Mouse (Mus musculus) kidney, embryonic 16.5 days (tissue): ENCODE data around the gene Olfr204. TPM values are rescaled to one million over a fixed set of nuclear protein-coding genes. Genes with fewer than 3 reads are reported as not detected.
"Not testable (repeated sequence)": the region's sequence is repeated elsewhere in the genome, so short reads cannot be mapped to it uniquely, and the experiment has no call there.

Experiments
- ATAC-seq: fragments of 200-750 bp; cut with Nextera tagmentation; 2 replicates; pipeline ENCODE4 v1.8.0; 2017; ENCODE audit warnings: moderate TSS enrichment; ENCODE audit not compliant: low FRiP score, low TSS enrichment
- H3K27ac ChIP-seq: fragments of 300-500 bp; sonication (generic); 2 replicates; pipeline ENCODE4 v1.5.1; 2014; ENCODE audit warnings: low read length
- H3K27me3 ChIP-seq: fragments of 300-500 bp; sonication (generic); 2 replicates; pipeline ENCODE4 v1.6.1; 2014; ENCODE audit warnings: low read length, control low read depth, mixed read lengths; ENCODE audit not compliant: insufficient read depth
- H3K36me3 ChIP-seq: fragments of 300-500 bp; sonication (generic); 2 replicates; pipeline ENCODE4 v1.6.1; 2014; ENCODE audit warnings: low read length, control low read depth, mixed read lengths; ENCODE audit not compliant: insufficient read depth
- H3K4me1 ChIP-seq: fragments of 300-500 bp; sonication (generic); 2 replicates; pipeline ENCODE4 v1.6.1; 2014; ENCODE audit warnings: low read length, control low read depth, mixed read lengths; ENCODE audit not compliant: insufficient read depth
- H3K4me2 ChIP-seq: fragments of 300-500 bp; sonication (generic); replicated peaks from 2 replicates; pipeline ENCODE4 v1.6.1; 2014; ENCODE audit warnings: low read depth, low read length
- H3K4me3 ChIP-seq: fragments of 300-500 bp; sonication (generic); 2 replicates; pipeline ENCODE4 v1.5.1; 2014; ENCODE audit warnings: mild to moderate bottlenecking, low read length
- H3K9ac ChIP-seq: fragments of 300-500 bp; sonication (generic); replicated peaks from 2 replicates; pipeline ENCODE4 v1.6.1; 2014; ENCODE audit warnings: low read length
- H3K9me3 ChIP-seq: fragments of 300-500 bp; sonication (generic); 2 replicates; pipeline ENCODE4 v1.6.1; 2016; ENCODE audit warnings: low read length, control low read depth
- WGBS: fragments of 180-500 bp; shearing (Covaris S2); extraction: QIAGEN DNeasy Blood & Tissue Kit; methylation state at CpG from one replicate; pipeline ENCODE4 v1.1.7; 2014; 5-methylcytosine and 5-hydroxymethylcytosine counted together
- polyA plus RNA-seq: library from polyadenylated mRNA; unstranded; fragments of >200 nt; fragmentation: Nextera tagmentation; extraction: Ambion mirVana; gene quantifications from 2 replicates; pipeline ENCODE4 v1.2.1, GENCODE M21; 2015

The Olfr204 gene
- not detected in 2 replicates for polyA plus RNA-seq

GRCm38 (mm10) chr16:59318148-59318547 lies at the start of gene Olfr204:
Gene Olfr204, minus strand, starts transcription at chr16:59318248.
- H3K9ac ChIP-seq, result no peak within 1 kb of the TSS
- no peaks in the 10 kb centered on the region for H3K36me3 ChIP-seq
- no peaks in the 10 kb centered on the region for H3K27me3 ChIP-seq
- H3K4me1 ChIP-seq, result no peaks in the 10 kb centered on the region
- no peak within 1 kb of the TSS for H3K27ac ChIP-seq
- no peak within 1 kb of the TSS for H3K4me2 ChIP-seq
- no peak for ATAC-seq
- no peak within 1 kb of the TSS for H3K4me3 ChIP-seq
- H3K9me3 ChIP-seq, result no peaks in the 10 kb centered on the region

DNA sequence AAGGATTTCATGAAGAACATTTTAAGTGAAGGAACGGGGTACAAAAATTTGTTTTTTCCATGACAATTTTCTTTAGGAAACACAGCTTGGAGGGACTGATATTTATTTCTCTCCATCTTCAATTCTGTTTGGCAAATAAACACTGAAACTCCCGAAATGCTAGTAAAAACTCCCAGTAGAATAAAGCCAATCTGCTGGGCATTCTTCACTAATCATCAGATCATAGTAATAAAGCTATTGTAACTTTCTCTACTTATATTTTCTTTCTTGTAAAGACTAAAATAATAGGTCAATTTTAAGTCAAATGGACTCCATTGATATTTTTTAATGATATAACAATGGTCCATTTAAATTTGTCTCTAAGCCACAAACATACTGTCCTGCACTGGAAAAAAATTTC lies 45.8 kb upstream of the Olfr204 start, which contains the start of gene Olfr209:
Olfr209 (minus strand) TSS at position 101 of the 400 bp plus-strand sequence.
- no peaks in the 10 kb centered on the region for H3K9me3 ChIP-seq
- no peaks in the 10 kb centered on the region for H3K4me1 ChIP-seq
- no peak for ATAC-seq
- H3K4me2 ChIP-seq, result no peak within 1 kb of the TSS
- no peak within 1 kb of the TSS for H3K27ac ChIP-seq
- H3K4me3 ChIP-seq, result no peak within 1 kb of the TSS
- no peaks in the 10 kb centered on the region for H3K36me3 ChIP-seq
- 71% methylated on average over 2 of the region's 2 CpGs for WGBS
- no peak within 1 kb of the TSS for H3K9ac ChIP-seq
- no peaks in the 10 kb centered on the region for H3K27me3 ChIP-seq

DNA sequence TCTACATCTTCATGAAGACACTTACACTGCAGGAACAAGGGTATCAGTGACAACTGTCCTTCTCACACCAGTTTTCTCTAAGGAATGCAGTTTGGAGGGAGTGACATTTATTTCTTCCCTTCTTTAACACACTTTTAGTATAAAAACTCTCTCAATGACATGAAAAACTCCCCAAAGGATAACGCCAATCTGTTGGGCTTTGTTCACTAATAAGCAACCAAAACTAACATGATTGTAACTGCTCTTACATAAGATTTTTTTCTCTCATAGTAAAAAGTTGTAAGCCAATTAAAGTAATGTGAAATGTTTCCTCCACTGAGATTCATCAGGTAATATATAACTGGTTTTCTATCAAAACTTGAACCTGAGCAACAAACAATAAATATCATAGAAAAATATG lies 31.1 kb upstream of the Olfr204 start, which contains the start of gene Olfr206:
Olfr206 (minus strand) TSS at position 101 of the 400 bp plus-strand sequence.
- no peaks in the 10 kb centered on the region for H3K9me3 ChIP-seq
- no peaks in the 10 kb centered on the region for H3K36me3 ChIP-seq
- no peaks in the 10 kb centered on the region for H3K4me1 ChIP-seq
- WGBS, result 72% methylated on average over 1 of the region's 1 CpGs
- H3K27me3 ChIP-seq, result no peaks in the 10 kb centered on the region
- H3K27ac ChIP-seq, result no peak within 1 kb of the TSS
- H3K4me3 ChIP-seq, result no peak within 1 kb of the TSS
- H3K9ac ChIP-seq, result no peak within 1 kb of the TSS
- no peak for ATAC-seq
- H3K4me2 ChIP-seq, result no peak within 1 kb of the TSS

- Histone ChIP-seq H3K9me3 (no peaks in the 10 kb centered on the region), H3K27me3 (no peaks in the 10 kb centered on the region), H3K36me3 (no peaks in the 10 kb centered on the region), H3K4me3 (no peak within 1 kb of the TSS), H3K9ac (no peak within 1 kb of the TSS), H3K27ac (no peak within 1 kb of the TSS), H3K4me1 (no peaks in the 10 kb centered on the region), H3K4me2 (no peak within 1 kb of the TSS)
- ATAC-seq, result no peak
These were observed 13.0 kb upstream of the Olfr204 start, which contains the start of gene Olfr205 for GRCm38 (mm10) chr16:59331038-59331437. Gene Olfr205, minus strand, starts transcription at chr16:59331138.

GRCm38 (mm10) chr16:59323262-59323661 lies 5.2 kb upstream of the Olfr204 start:
- not testable (repeated sequence) for ATAC-seq, H3K36me3 ChIP-seq, H3K27me3 ChIP-seq, H3K9ac ChIP-seq, H3K4me1 ChIP-seq, H3K4me2 ChIP-seq, H3K4me3 ChIP-seq, H3K9me3 ChIP-seq, H3K27ac ChIP-seq
- WGBS, result 57% methylated on average over 1 of the region's 1 CpGs

DNA sequence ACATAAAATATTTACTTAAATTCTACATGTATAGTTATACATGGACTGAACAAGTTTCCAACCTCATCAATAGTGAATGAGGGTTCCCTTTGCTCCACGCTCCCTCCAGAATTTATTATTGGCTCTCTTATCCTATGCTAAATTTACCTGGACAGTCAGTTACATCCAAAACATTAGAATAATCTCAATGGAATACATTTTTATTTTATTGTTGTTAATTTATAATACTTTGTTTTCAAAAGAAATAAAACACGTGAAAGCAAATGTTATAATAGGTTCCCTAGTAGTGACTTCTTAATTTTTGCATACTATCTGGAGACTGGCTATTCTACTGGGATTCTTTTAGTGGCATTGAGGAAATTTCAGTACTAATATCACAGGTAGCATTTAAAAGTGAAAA lies 19.5 kb downstream of the Olfr204 start, which contains the start of gene Olfr203:
Olfr203 (plus strand) TSS at position 301 of the 400 bp plus-strand sequence.
- Histone ChIP-seq H3K27me3 (no peaks in the 10 kb centered on the region), H3K4me2 (no peak within 1 kb of the TSS), H3K4me1 (no peaks in the 10 kb centered on the region), H3K9me3 (no peaks in the 10 kb centered on the region), H3K9ac (no peak within 1 kb of the TSS), H3K27ac (no peak within 1 kb of the TSS), H3K36me3 (no peaks in the 10 kb centered on the region), H3K4me3 (no peak within 1 kb of the TSS)
- no peak for ATAC-seq
- 89% methylated on average over 2 of the region's 2 CpGs for WGBS

DNA sequence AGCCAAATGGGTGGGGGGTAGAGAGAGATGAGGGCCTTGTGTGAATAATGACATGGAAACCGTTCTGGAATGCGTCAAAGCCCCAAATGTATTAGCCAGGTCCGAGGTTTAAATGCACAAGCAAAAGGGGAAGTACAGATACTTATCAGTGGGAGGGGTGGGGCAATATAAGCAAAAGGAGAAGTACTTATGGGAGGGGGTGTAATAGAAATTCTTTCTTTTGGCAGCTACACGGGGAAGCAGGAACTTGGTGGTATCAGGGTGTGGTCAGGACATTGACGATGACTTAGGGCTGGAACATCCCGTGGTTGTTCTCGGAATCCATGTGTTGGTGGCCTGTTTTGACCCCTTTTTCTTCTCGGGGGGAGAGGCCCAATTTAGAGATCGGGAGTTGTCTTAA lies 30.5 kb downstream of the Olfr204 start:
- not testable (repeated sequence) for H3K4me2 ChIP-seq, H3K27me3 ChIP-seq, H3K9ac ChIP-seq, H3K4me1 ChIP-seq, H3K27ac ChIP-seq, ATAC-seq, H3K36me3 ChIP-seq, H3K4me3 ChIP-seq, H3K9me3 ChIP-seq
- 79% methylated on average over 9 of the region's 9 CpGs for WGBS

- Histone ChIP-seq H3K4me3 (no peak within 1 kb of the TSS), H3K27ac (no peak within 1 kb of the TSS), H3K27me3 (no peaks in the 10 kb centered on the region), H3K9ac (no peak within 1 kb of the TSS), H3K9me3 (no peaks in the 10 kb centered on the region), H3K36me3 (no peaks in the 10 kb centered on the region), H3K4me1 (no peaks in the 10 kb centered on the region), H3K4me2 (no peak within 1 kb of the TSS)
- ATAC-seq, result no peak
- 83% methylated on average over 1 of the region's 1 CpGs for whole genome bisulfite sequencing
These were observed 31.4 kb downstream of the Olfr204 start, which contains the start of gene Olfr202 for GRCm38 (mm10) chr16:59286693-59287092. Gene Olfr202, minus strand, starts transcription at chr16:59286793.

- H3K9ac ChIP-seq, result no peak overlapping the region
- WGBS, result 68% methylated on average over 1 of the region's 1 CpGs
These were observed 34.6 kb downstream of the Olfr204 start for GRCm38 (mm10) chr16:59283476-59283875.

GRCm38 (mm10) chr16:59280542-59280941 lies 37.5 kb downstream of the Olfr204 start:
- Histone ChIP-seq H3K9me3 (no peaks in the 10 kb centered on the region), H3K4me3 (no peak overlapping the region), H3K9ac (no peak overlapping the region), H3K27me3 (no peaks in the 10 kb centered on the region), H3K4me2 (no peak overlapping the region), H3K27ac (no peak overlapping the region), H3K4me1 (no peaks in the 10 kb centered on the region), H3K36me3 (no peaks in the 10 kb centered on the region)
- no peak for ATAC-seq
- WGBS, result 56% methylated on average over 3 of the region's 3 CpGs

More at GRCm38 (mm10) chr16:59283476-59283875, 34.6 kb downstream of the Olfr204 start:
- no peaks in the 10 kb centered on the region for H3K9me3 ChIP-seq
- H3K4me1 ChIP-seq, result no peaks in the 10 kb centered on the region
- H3K4me3 ChIP-seq, result no peak overlapping the region
- no peak overlapping the region for H3K27ac ChIP-seq
- no peaks in the 10 kb centered on the region for H3K36me3 ChIP-seq
- ATAC-seq, result no peak
- no peak overlapping the region for H3K4me2 ChIP-seq
- H3K27me3 ChIP-seq, result no peaks in the 10 kb centered on the region
